Mouse (Mus musculus): ENCODE data around the gene Nms. TPM values are rescaled to one million over a fixed set of nuclear protein-coding genes. Genes with fewer than 3 reads are reported as not detected.

Nms gene
- polyA plus RNA-seq, 2 experiments = not detected

DNA sequence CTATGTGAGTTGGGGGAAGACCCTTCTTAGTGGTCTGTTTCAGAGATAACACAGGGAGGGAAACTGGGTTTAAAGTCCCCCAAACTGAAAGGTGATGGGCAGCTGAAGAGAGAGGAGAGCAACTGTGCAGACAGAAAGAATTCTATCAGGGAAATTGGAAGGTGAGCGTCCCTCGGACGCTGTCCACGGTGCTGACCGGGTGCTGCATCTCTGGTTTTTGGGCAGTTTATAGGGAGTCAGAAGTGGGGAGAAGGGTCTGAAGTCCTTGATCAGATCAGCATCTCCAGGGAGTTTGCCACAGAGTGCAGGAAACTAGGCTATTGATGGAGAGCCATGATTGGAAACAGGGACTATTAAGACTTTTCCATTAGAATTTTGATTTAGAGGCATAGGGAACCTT is 659 bp downstream of the Nms start:
- 5% methylated on average over 5 of the region's 5 CpGs for WGBS
- ATAC-seq (ENCODE audit: low FRiP score, low read depth) = no peak

DNA sequence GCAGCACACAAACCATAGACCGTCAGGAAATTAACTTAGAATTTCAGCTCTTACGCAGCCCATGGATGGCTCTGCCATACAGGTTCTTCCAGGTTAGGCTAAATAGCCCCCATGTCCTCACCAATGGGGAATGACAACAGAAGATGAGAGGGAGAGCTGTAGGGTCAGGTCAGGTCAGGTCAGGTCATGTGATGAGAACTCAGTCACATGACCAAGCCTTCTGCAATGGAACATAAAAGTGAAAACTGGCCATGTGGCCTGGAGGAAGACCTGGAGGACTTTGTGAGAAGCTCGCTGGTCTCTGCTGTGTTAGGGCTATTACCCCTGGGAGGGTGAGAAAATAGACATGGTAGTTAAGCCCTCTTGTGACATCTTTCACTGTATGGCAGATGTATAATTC is 17.5 kb downstream of the Nms start:
- no peaks in the 10 kb centered on the region for H3K27me3 ChIP-seq (ENCODE audit: control insufficient read depth, insufficient read depth, low read length)
- H3K4me2 ChIP-seq (replicated peaks; ENCODE audit: low read depth, low read length, severe bottlenecking) = no peak overlapping the region
- H3K27ac ChIP-seq (replicated peaks; ENCODE audit: low read depth, low read length) = no peak overlapping the region
- H3K4me1 ChIP-seq (ENCODE audit: control insufficient read depth, insufficient read depth, low read length) = no peaks in the 10 kb centered on the region
- no peak overlapping the region for H3K9ac ChIP-seq (ENCODE audit: low read depth, low read length, severe bottlenecking)
- no peak for ATAC-seq (ENCODE audit: low FRiP score, low read depth)
- WGBS = 82% methylated on average over 3 of the region's 3 CpGs
- no peak for DNase-seq (ENCODE audit: low spot score)
- no peak overlapping the region for H3K4me3 ChIP-seq (replicated peaks; ENCODE audit: low read length)
- no peaks in the 10 kb centered on the region for H3K36me3 ChIP-seq (ENCODE audit: control insufficient read depth, insufficient read depth, low read length)
- TF ChIP-seq POLR2A (IDR thresholded peaks at IDR 0.05; ENCODE audit: borderline replicate concordance, extremely low read depth, insufficient read depth, insufficient read length) = no peak
- H3K9me3 ChIP-seq (ENCODE audit: control insufficient read depth, low read length) = no peaks in the 10 kb centered on the region

More for the DNA sequence above, 659 bp downstream of the Nms start:
- Histone ChIP-seq H3K4me3 (replicated peaks; ENCODE audit: low read length) (no peak overlapping the region), H3K9me3 (ENCODE audit: control insufficient read depth, low read length) (no peaks in the 10 kb centered on the region), H3K36me3 (ENCODE audit: control insufficient read depth, insufficient read depth, low read length) (no peaks in the 10 kb centered on the region), H3K27ac (replicated peaks; ENCODE audit: low read depth, low read length) (no peak overlapping the region), H3K4me2 (replicated peaks; ENCODE audit: low read depth, low read length, severe bottlenecking) (no peak overlapping the region), H3K4me1 (ENCODE audit: control insufficient read depth, insufficient read depth, low read length) (no peaks in the 10 kb centered on the region), H3K27me3 (ENCODE audit: control insufficient read depth, insufficient read depth, low read length) (no peaks in the 10 kb centered on the region), H3K9ac (ENCODE audit: low read depth, low read length, severe bottlenecking) (no peak overlapping the region)
- peak; percentile 64 for DNase-seq (ENCODE audit: low spot score)
- TF ChIP-seq POLR2A (IDR thresholded peaks at IDR 0.05; ENCODE audit: borderline replicate concordance, extremely low read depth, insufficient read depth, insufficient read length) = no peak

DNA sequence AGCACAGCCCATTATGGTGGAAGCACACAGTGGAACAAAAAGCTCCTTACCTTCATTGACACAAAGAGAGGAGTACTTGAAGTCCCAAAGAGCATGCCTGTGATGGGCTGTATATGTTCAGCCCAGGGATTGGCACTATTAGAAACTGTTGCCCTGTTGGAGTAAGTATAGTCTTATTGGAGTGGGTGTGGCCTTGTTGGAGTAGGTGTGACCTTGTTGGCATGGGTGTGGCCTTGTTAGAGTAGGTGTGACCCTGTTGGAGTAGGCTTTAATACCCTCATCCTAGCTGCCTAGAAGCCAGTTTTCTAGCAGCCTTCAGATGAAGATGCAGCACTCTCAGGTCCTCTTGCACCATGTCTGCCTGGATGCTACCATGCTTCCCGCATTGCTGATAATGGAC is 30.2 kb downstream of the Nms start:
- WGBS = 86% methylated on average over 1 of the region's 1 CpGs
- ATAC-seq (ENCODE audit: low FRiP score, low read depth) = no peak
- H3K4me2 ChIP-seq (replicated peaks; ENCODE audit: low read depth, low read length, severe bottlenecking) = no peak overlapping the region

DNA sequence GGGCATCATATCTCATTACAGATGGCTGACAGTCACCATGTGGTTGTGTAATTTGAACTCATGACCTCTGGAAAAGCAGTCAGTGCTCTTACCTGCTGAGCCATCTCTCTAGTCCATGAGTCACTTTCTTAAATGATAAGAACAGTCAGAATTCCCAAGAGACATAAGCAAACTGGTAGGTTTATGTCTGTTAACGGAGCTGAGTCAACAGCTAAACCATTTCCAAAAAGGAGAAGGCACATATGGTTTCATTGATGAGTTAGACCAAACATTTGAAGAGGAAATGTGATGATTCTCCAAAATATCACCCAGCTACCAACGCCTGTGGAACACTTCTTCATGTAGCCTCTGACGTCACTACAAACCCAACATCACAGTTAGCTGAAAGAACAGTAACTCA is 32.8 kb downstream of the Nms start:
- H3K4me1 ChIP-seq (ENCODE audit: control insufficient read depth, insufficient read depth, low read length) = no peaks in the 10 kb centered on the region
- no peaks in the 10 kb centered on the region for H3K27me3 ChIP-seq (ENCODE audit: control insufficient read depth, insufficient read depth, low read length)
- TF ChIP-seq POLR2A (IDR thresholded peaks at IDR 0.05; ENCODE audit: borderline replicate concordance, extremely low read depth, insufficient read depth, insufficient read length) = no peak
- H3K9me3 ChIP-seq (ENCODE audit: control insufficient read depth, low read length) = no peaks in the 10 kb centered on the region
- no peaks in the 10 kb centered on the region for H3K36me3 ChIP-seq (ENCODE audit: control insufficient read depth, insufficient read depth, low read length)
- no peak overlapping the region for H3K4me3 ChIP-seq (replicated peaks; ENCODE audit: low read length)
- DNase-seq (ENCODE audit: low spot score) (no peak), ATAC-seq (ENCODE audit: low FRiP score, low read depth) (no peak)
- no peak overlapping the region for H3K27ac ChIP-seq (replicated peaks; ENCODE audit: low read depth, low read length)
- 89% methylated on average over 3 of the region's 3 CpGs for WGBS
- no peak overlapping the region for H3K4me2 ChIP-seq (replicated peaks; ENCODE audit: low read depth, low read length, severe bottlenecking)
- no peak overlapping the region for H3K9ac ChIP-seq (ENCODE audit: low read depth, low read length, severe bottlenecking)

More for the DNA sequence above, 30.2 kb downstream of the Nms start:
- Histone ChIP-seq H3K36me3 (ENCODE audit: control insufficient read depth, insufficient read depth, low read length) (no peaks in the 10 kb centered on the region), H3K27me3 (ENCODE audit: control insufficient read depth, insufficient read depth, low read length) (no peaks in the 10 kb centered on the region), H3K27ac (replicated peaks; ENCODE audit: low read depth, low read length) (no peak overlapping the region), H3K9me3 (ENCODE audit: control insufficient read depth, low read length) (no peaks in the 10 kb centered on the region), H3K9ac (ENCODE audit: low read depth, low read length, severe bottlenecking) (no peak overlapping the region), H3K4me3 (replicated peaks; ENCODE audit: low read length) (no peak overlapping the region), H3K4me1 (ENCODE audit: control insufficient read depth, insufficient read depth, low read length) (no peaks in the 10 kb centered on the region)
- no peak for DNase-seq (ENCODE audit: low spot score)
- TF ChIP-seq POLR2A (IDR thresholded peaks at IDR 0.05; ENCODE audit: borderline replicate concordance, extremely low read depth, insufficient read depth, insufficient read length) = no peak

DNA sequence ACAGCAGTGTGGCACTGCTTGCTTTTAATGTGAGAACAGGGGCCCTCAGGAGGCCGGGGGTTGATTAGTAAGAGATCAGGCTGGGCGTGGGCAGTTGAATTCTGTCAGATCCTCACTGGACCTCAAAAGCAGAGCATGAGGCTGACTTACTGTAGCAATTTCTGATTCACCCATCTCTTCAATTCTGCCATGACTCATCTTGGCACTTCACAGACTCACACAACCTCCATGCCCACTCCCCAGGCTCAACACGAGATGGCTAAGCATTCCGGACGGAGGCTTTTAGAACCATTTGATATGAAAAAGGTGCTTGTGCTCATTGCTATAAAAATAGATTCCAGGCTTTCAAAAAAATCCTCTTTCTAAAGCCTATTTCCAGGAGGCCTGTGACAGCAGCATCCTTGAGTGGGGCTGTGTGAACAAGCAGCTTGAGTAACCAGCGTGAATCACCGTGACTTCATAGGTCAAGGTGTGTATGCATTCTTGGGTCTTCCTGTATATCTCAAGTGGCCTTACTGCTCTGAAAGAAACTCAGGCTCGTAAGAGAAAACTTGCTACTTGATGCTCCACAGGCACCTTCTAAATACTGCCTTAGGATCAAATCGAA is 34.1 kb downstream of the Nms start:
- Histone ChIP-seq H3K27ac (replicated peaks; ENCODE audit: low read depth, low read length) (no peak overlapping the region), H3K36me3 (ENCODE audit: control insufficient read depth, insufficient read depth, low read length) (no peaks in the 10 kb centered on the region), H3K9ac (ENCODE audit: low read depth, low read length, severe bottlenecking) (no peak overlapping the region), H3K27me3 (ENCODE audit: control insufficient read depth, insufficient read depth, low read length) (no peaks in the 10 kb centered on the region), H3K4me3 (replicated peaks; ENCODE audit: low read length) (no peak overlapping the region), H3K9me3 (ENCODE audit: control insufficient read depth, low read length) (no peaks in the 10 kb centered on the region), H3K4me1 (ENCODE audit: control insufficient read depth, insufficient read depth, low read length) (no peaks in the 10 kb centered on the region), H3K4me2 (replicated peaks; ENCODE audit: low read depth, low read length, severe bottlenecking) (no peak overlapping the region)
- DNase-seq (ENCODE audit: low spot score) (no peak), ATAC-seq (ENCODE audit: low FRiP score, low read depth) (no peak)
- no peak for TF ChIP-seq POLR2A (IDR thresholded peaks at IDR 0.05; ENCODE audit: borderline replicate concordance, extremely low read depth, insufficient read depth, insufficient read length)
- WGBS = 78% methylated on average over 9 of the region's 9 CpGs

DNA sequence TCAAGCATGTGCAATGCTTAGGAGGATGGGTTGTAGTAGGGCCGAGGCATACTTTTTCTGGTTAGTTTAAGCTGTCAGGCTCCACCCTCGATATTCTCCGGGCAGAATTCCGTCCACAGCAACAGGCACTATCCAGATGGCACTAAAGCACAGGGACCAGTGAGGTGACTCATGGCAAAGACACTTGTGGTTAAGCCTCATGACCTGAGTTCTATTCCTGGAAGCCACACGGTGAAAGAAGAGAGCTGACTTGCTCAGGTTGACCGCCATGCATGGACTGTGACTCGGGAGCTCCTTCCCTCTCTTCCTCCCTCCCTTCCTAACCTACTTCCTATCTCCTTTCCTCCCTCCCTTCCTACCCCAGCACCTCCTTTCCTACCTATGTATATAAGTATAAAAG is 41.0 kb downstream of the Nms start:
- TF ChIP-seq POLR2A (IDR thresholded peaks at IDR 0.05; ENCODE audit: borderline replicate concordance, extremely low read depth, insufficient read depth, insufficient read length) = no peak
- ATAC-seq (ENCODE audit: low FRiP score, low read depth) (no peak), DNase-seq (ENCODE audit: low spot score) (no peak)
- Histone ChIP-seq H3K4me3 (replicated peaks; ENCODE audit: low read length) (no peak overlapping the region), H3K4me2 (replicated peaks; ENCODE audit: low read depth, low read length, severe bottlenecking) (no peak overlapping the region), H3K36me3 (ENCODE audit: control insufficient read depth, insufficient read depth, low read length) (no peaks in the 10 kb centered on the region), H3K4me1 (ENCODE audit: control insufficient read depth, insufficient read depth, low read length) (no peaks in the 10 kb centered on the region), H3K27ac (replicated peaks; ENCODE audit: low read depth, low read length) (no peak overlapping the region), H3K9ac (ENCODE audit: low read depth, low read length, severe bottlenecking) (no peak overlapping the region), H3K27me3 (ENCODE audit: control insufficient read depth, insufficient read depth, low read length) (no peaks in the 10 kb centered on the region), H3K9me3 (ENCODE audit: control insufficient read depth, low read length) (no peaks in the 10 kb centered on the region)
- WGBS = 78% methylated on average over 7 of the region's 7 CpGs
